Mouse (Mus musculus) bone marrow macrophage, adult 2 months (primary cell): ENCODE results near the gene Gstp1.

Source experiments
- CTCF ChIP-seq: IDR thresholded peaks from 2 replicates; pipeline ENCODE4 v1.5.1; 2012; ENCODE audit warnings: low read depth, mild to moderate bottlenecking, low read length, moderate library complexity
- POLR2A ChIP-seq: IDR thresholded peaks from 2 replicates; pipeline ENCODE4 v1.6.1; 2012; ENCODE audit warnings: mild to moderate bottlenecking, low read depth, low read length, borderline replicate concordance

GRCm38 (mm10) chr19:4047859-4048258 is 10.1 kb upstream of the Gstp1 start:
- TF ChIP-seq CTCF (peak; percentile 72), POLR2A (no peak)
